Mouse (Mus musculus) cerebellum, adult (tissue): Measurements from ENCODE around the gene Pxk.

ENCODE experiments used
- ATAC-seq: cut with Nextera tagmentation; 2 replicates; pipeline ENCODE4 v1.9.2; 2017; ENCODE audit warnings: mild to moderate bottlenecking, moderate library complexity, mixed read lengths; ENCODE audit not compliant: insufficient number of reproducible peaks, low FRiP score, low TSS enrichment

Pxk gene

DNA sequence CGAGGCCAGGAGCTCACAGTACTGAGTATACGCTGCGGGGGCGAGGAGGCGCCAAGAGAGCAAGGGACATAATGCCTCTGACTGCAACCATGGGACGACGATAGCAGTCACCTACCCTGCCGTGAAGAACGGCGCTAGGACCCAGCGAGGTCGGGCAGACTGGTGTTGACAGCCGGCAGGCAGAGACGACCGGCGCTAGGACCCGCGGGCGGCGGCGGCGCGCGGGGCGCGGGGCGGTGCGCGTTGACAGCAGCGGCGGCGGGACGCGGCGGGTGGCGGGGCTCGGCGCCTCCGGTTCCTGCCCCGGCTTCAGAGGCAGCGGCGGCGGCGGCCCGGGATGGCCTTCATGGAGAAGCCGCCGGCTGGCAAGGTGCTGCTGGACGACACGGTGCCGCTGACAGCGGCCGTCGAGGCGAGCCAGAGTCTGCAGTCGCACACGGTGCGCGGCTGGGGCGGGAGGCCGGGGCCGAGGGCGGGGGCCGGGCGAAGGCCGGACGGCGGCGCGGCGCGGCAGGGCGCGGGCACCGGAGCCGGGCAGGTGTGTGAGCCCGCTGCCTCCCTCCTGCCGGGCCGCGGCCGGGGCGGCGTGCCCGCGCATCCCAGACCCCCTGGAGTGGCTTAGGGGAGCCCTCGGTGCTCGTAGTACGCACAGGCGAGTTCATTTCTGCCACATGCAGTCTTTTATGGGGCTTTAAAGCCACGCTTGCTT is at the start of gene Pxk:
Gene Pxk (plus strand): TSS at position 234 of the 709 bp plus-strand sequence.
- peak; percentile 94 for ATAC-seq

- no peak for ATAC-seq
These were observed 48.7 kb upstream of the Pxk start for GRCm38 (mm10) chr14:8049334-8049733.

GRCm38 (mm10) chr14:8051869-8052268 is 46.1 kb upstream of the Pxk start:
- no peak for ATAC-seq

DNA sequence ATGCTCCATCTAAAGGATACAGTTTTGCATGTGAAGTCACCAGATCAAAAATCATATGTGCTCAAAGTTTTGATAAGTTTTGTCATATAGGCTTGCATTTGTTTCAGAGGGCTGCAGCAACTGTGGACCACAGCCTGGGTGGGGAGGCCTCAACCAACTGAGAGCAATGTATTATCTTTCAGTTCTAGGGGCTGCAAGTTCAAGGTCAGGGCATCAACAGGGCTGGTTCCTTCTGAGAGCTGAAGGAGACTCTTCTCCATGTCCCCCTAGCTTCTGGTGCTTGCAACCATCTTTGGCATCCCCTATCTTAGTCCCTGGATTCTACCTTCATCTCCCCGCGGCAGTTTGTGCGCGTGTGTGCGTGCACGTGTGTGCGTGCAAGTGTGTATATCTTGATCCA is 45.4 kb upstream of the Pxk start:
- no peak for ATAC-seq

DNA sequence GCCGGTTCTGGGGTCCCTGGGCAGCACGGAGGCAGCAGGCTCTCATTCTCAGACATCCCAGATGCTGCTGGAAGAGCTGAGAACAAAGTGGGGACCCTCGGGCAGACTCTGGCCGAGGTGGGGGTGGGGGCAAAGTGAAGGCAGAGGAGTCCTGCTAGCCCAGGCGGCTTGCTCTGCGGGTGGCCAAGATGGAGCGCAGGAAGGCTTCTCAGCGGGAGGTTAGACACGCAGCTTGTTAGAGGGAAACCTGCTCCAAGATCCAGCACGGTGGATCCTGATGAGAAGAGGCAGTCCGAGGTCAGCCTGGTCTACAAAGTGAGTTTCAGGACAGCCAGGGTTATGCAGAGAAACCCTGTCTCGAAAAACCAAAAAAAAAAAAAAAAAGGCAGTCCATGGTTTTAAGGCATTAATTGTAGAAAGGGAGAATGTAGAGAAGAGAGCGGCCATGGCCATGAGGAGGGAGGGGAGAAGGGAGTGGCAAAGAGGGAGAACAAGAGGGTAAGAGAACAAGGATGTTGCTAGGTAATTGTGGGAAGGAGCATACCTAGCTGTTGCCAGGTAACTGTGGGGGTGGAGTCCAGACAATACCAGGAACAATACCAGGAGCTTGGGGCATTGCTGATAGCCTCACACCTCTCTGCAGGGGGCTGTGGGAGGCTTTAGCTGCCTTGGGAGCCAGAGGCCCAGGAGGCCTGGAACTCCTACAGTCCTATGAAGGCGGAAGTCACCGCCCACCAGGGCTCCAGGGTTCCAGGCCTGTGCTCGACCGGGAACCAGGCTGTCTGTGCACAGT is 43.5 kb upstream of the Pxk start:
- no peak for ATAC-seq

GRCm38 (mm10) chr14:8056076-8056475 is 41.9 kb upstream of the Pxk start:
- ATAC-seq: no peak

DNA sequence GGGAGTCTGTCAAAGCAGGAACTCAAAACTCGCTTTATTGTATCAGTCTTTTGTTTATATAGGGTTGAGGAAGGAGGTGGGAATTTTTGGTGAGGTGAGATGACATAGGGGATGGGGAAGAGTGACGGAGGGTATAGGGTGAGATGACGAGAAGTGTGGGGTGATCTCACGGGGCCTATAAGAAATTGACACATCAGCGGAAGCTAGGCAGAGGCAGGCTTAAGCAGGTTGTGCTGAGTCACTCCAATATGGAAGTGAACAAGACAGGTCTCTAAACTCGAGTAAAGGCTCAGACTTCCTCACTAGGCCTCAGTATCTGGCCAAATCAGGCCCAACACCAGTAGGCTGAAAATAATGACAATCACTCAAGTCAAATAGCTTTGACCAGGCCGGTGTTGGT is 38.1 kb upstream of the Pxk start:
- no peak for ATAC-seq

DNA sequence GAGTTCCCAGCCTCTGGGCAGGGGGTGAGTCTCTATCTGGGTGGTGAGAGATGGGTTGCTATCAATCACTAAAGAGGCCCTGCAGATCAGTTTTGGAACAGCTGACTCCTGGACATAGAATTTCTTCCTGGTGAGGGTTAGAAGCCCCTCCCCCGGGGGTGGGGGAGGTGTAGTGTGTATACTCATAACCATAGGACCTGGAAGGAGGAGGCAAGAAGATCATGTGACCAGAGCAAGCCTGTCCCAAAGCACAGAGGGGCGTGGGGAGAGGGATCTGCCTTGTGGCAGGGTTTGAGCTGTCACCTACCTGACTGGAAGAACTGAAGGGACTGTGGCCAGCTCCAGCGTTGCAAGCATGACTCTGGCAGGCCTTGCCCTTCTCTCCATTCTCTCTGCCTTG is 35.9 kb upstream of the Pxk start:
- ATAC-seq: no peak

DNA sequence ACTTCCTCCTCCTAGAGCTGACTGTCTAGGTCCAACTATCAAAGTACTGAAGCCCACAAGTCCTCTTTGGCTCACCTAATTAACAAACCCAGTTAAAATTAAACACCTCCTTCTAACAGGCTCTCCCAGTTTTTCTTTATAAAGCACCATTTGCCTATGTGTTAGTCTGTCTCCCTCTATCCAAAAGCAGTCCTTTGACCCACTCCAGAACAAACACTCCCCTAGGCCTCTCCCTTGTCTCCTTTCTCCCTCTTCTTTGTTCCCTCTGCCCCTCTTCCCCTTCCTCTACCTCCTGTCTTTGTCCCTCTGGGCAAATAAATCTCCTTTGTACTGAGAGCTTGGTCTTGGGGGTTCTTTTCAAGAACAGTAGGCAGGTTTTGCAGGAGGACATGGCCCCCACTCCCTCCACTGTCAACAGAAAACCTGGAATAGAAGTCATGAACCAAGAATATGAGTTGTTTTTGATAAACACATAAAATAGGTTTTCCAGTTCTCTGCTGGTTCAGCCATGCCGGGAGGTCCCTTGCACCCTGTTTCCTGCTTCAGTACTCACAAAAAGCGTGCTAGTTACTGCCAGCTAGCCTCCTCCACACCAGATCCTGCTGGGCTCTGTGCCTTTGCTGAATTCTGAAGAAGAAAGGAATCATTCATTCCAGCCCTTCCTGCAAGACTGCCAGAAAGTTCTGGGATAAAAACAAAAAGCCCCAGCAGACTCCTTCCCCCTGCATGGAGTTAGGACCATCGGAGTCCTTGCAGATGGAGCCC is 35.3 kb upstream of the Pxk start:
- ATAC-seq: no peak

GRCm38 (mm10) chr14:8063835-8064785 is 33.9 kb upstream of the Pxk start:
- ATAC-seq: no peak

DNA sequence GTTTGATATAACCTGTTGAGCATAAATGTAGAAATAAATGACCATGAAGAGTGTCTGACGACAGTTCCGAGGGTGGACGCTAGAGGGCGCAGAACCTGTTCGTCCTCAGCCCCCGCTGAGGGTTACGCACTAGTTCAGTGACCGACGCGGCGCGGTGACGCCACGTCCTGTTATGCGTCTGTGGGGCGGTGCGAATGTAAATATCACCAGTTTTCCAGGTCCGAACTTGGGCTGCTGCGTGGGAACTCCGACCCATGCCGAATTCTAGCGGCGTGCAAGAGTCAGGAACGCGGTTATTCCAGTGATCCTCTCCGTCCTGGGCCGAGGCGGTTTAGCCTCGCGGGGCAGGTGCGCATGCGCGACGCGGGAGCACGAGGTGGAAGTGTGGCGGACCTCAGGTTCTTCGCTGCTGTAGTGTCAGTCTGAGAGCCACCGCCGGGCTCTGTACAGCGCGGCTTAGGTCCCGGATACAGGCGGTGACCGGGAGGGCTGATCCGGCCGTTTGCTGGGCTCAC is 17.8 kb upstream of the Pxk start, which contains the start of gene Rpp14:
Gene Rpp14 (plus strand): TSS at position 203 of the 515 bp plus-strand sequence.
- ATAC-seq: peak; percentile 98

DNA sequence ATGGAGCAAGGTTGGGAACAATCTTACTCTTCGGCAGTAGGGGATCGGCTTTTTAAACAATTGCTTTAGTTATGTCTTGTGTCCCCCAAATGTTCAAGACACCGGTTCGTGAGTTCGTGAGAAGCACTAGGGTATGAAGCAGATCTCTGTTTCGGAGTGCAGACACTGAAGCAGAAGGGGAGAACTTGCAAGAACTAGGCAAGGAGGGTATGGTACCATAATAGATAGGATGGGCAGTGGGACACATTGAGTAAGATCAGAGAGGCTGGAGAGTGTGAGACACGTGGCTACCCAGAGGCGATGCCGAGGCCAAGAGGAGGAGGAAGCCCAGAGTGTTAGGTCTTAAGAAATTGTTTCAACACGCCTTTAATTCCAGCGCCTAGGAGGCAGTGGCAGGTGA is 17.3 kb upstream of the Pxk start:
- ATAC-seq: 0 out of 2 replicates have a peak, but pooled peaks have one; percentile 1

DNA sequence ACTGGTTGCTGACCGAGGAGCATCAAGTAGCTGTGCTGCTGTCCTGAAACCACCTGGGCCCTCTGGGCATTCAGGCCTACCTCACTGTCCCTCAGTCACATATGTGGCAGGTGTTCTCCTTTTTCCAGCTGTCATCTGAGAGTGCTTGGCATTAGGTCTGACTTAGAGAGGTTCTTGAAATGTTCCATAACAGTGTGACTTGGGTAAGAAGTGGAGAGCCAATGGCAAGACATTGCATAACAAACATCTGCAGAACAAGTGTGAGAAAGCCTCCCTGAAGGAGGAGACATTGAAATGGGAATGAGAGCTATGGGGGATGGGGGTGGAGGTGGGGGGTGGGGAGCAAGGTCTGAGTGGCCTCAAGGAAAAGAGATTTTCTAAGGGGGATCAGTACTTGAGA is 15.1 kb upstream of the Pxk start:
- ATAC-seq: no peak

GRCm38 (mm10) chr14:8089016-8089415 is 9.0 kb upstream of the Pxk start:
- ATAC-seq: no peak

GRCm38 (mm10) chr14:8092573-8092972 is 5.4 kb upstream of the Pxk start:
- no peak for ATAC-seq

- no peak for ATAC-seq
These were observed 4.6 kb upstream of the Pxk start for GRCm38 (mm10) chr14:8093427-8093826.

- ATAC-seq: no peak
These were observed 3.0 kb upstream of the Pxk start for GRCm38 (mm10) chr14:8094931-8095561.

DNA sequence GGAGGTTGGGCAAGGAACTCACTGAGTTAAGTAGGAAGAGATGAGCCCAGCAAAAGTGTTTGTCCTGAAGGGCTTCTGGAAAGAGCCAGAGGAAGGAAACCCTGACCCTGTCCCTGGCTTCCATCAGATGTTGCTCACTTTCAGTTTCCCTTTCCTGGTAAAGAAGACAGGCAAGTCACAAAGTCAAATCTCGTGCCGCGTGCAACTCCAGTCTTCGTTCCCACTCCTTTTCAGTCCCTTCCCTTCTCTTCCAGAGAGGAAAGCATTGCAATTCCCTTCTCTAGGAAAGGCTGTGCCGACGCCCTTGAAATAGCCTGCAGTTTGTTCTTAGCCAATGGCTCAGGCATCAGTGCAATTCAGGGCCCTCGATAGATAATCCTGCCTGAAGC is 2.5 kb upstream of the Pxk start:
- ATAC-seq: no peak

GRCm38 (mm10) chr14:8098687-8098995 is 630 bp downstream of the Pxk start:
- ATAC-seq: 0 out of 2 replicates have a peak, but pooled peaks have one; percentile 5
